Mouse (Mus musculus): Measurements from ENCODE around the gene Ifnb1.

- no peak for TF ChIP-seq RCOR1 (IDR thresholded peaks at IDR 0.05; ENCODE audit: low read depth, low read length)
- no peak for TF ChIP-seq ZNF384 (IDR thresholded peaks at IDR 0.05; ENCODE audit: low read depth, low read length)
- TF ChIP-seq CTCF (IDR thresholded peaks at IDR 0.05 in 2 of 3, conservative IDR thresholded peaks at IDR 0.05 in 1 of 3; ENCODE audit: control insufficient read depth in 1 of 3, insufficient read depth in 1 of 3, low read depth in 2 of 3, low read length in 3 of 3, poor library complexity in 1 of 3, severe bottlenecking in 1 of 3), result no peak
- TF ChIP-seq POLR2A (IDR thresholded peaks at IDR 0.05; ENCODE audit: control insufficient read depth in 1 of 2, insufficient read depth in 1 of 2, low read depth in 1 of 2, low read length in 2 of 2, poor library complexity in 1 of 2), result no peak
- TF ChIP-seq EP300 (IDR thresholded peaks at IDR 0.05; ENCODE audit: low read depth in 1 of 2, low read length in 2 of 2), result no peak
- no peak for TF ChIP-seq ZKSCAN1 (IDR thresholded peaks at IDR 0.05; ENCODE audit: low read depth, low read length)
- no peak for TF ChIP-seq USF1 (IDR thresholded peaks at IDR 0.05; ENCODE audit: low read depth, low read length)
- no peak for TF ChIP-seq ZMIZ1 (IDR thresholded peaks at IDR 0.05; ENCODE audit: low read depth, low read length)
Observed at GRCm38 (mm10) chr4:88488107-88488506, 34.5 kb downstream of the Ifnb1 start.

Data from MEL (cell line).